17 mouse cellular contexts compared by ENCODE assay signal in genomic region chr8:88775298-88775646, GRCm38 (mm10).
DNase-seq lines count a peak whose midpoint lies in the region; ATAC-seq and TF ChIP-seq lines count a peak whose summit lies in the region.
"Had no signal": no experiment of that assay in that cellular context is flagged by ENCODE, and none has a peak within 500 bp of the region (broad histone marks: within the 10 kb centered on the region; RNA-seq: fewer than 3 reads in every experiment).

No protein-coding gene starts in this region.

- peak overlapping the region; percentile 5; the same call in 1 of the 2 replicates for H3K4me3 ChIP-seq in gastrocnemius, adult 2 months
- no peak overlapping the region for H3K4me3 ChIP-seq in stomach, embryonic 14.5 days (ENCODE audit: low read depth, low read length)
- H3K4me3 ChIP-seq in stomach, postnatal 0 days (ENCODE audit: low read depth, low read length) = no peak overlapping the region
- no peak overlapping the region for H3K4me3 ChIP-seq in hindbrain, embryonic 16.5 days (ENCODE audit: low read length)
- H3K4me3 ChIP-seq in stomach, embryonic 15.5 days (replicated peaks) = no peak overlapping the region
- no peak overlapping the region for H3K4me3 ChIP-seq in kidney, embryonic 14.5 days (ENCODE audit: low read length)
- H3K4me3 ChIP-seq: heart, adult 2 months; heart, embryonic 15.5 days; liver, embryonic 13.5 days; lung, embryonic 15.5 days had no signal

- WGBS in stomach, embryonic 14.5 days = 66% methylated on average over 7 of the region's 7 CpGs
- WGBS in stomach, postnatal 0 days = 48% methylated on average over 7 of the region's 7 CpGs
- 33% methylated on average over 7 of the region's 7 CpGs for WGBS in hindbrain, embryonic 16.5 days
- 60% methylated on average over 7 of the region's 7 CpGs for WGBS in stomach, embryonic 15.5 days
- 84% methylated on average over 7 of the region's 7 CpGs for WGBS in kidney, embryonic 14.5 days

- no peak for ATAC-seq in stomach, embryonic 14.5 days (ENCODE audit: insufficient number of reproducible peaks, insufficient read depth, low FRiP score, low read depth)
- no peak for ATAC-seq in stomach, postnatal 0 days (ENCODE audit: low FRiP score, low TSS enrichment)
- peak; percentile 27; the same call in 1 of the 2 replicates for ATAC-seq in hindbrain, embryonic 16.5 days
- no peak for ATAC-seq in stomach, embryonic 15.5 days (ENCODE audit: insufficient read depth, low FRiP score, low read depth)
- no peak for ATAC-seq in kidney, embryonic 14.5 days (ENCODE audit: low FRiP score, low TSS enrichment)

- H3K9ac ChIP-seq in stomach, embryonic 14.5 days (replicated peaks; ENCODE audit: low read depth, low read length) = no peak overlapping the region
- H3K9ac ChIP-seq in stomach, postnatal 0 days (ENCODE audit: low read length) = no peak overlapping the region
- H3K9ac ChIP-seq in hindbrain, embryonic 16.5 days (ENCODE audit: low read depth, low read length) = no peak overlapping the region
- H3K9ac ChIP-seq in stomach, embryonic 15.5 days = no peak overlapping the region
- no peak overlapping the region for H3K9ac ChIP-seq in kidney, embryonic 14.5 days (ENCODE audit: low read depth, low read length)
- H3K9ac ChIP-seq: heart, embryonic 15.5 days; liver, embryonic 13.5 days; lung, embryonic 15.5 days had no signal

- no peaks in the 10 kb centered on the region; the same call in 1 of the 2 replicates for H3K9me3 ChIP-seq in stomach, embryonic 14.5 days (ENCODE audit: control insufficient read depth, low read depth, low read length)
- H3K9me3 ChIP-seq in stomach, postnatal 0 days (ENCODE audit: control insufficient read depth, low read length) = no peaks in the 10 kb centered on the region
- H3K9me3 ChIP-seq in hindbrain, embryonic 16.5 days (ENCODE audit: control insufficient read depth, low read length) = peaks cover under 1% of the 10 kb centered on the region; the same call in 1 of the 2 replicates
- H3K9me3 ChIP-seq in stomach, embryonic 15.5 days = no peaks in the 10 kb centered on the region
- no peaks in the 10 kb centered on the region for H3K9me3 ChIP-seq in kidney, embryonic 14.5 days (ENCODE audit: control insufficient read depth, low read length)
- H3K9me3 ChIP-seq: heart, embryonic 15.5 days; liver, embryonic 13.5 days; lung, embryonic 15.5 days had no signal

- no peaks in the 10 kb centered on the region for H3K36me3 ChIP-seq in stomach, embryonic 14.5 days (ENCODE audit: control insufficient read depth, insufficient read depth, low read length)
- no peaks in the 10 kb centered on the region for H3K36me3 ChIP-seq in stomach, postnatal 0 days (ENCODE audit: control insufficient read depth, insufficient read depth, low read length)
- H3K36me3 ChIP-seq in hindbrain, embryonic 16.5 days (ENCODE audit: control insufficient read depth, insufficient read depth, low read length) = no peaks in the 10 kb centered on the region
- no peaks in the 10 kb centered on the region for H3K36me3 ChIP-seq in stomach, embryonic 15.5 days
- no peaks in the 10 kb centered on the region for H3K36me3 ChIP-seq in kidney, embryonic 14.5 days (ENCODE audit: control insufficient read depth, insufficient read depth, low read length)
- H3K36me3 ChIP-seq: heart, embryonic 15.5 days; liver, embryonic 13.5 days; lung, embryonic 15.5 days had no signal

- no peak for DNase-seq in gastrocnemius, adult 2 months
- no peak for DNase-seq in gastrocnemius, adult 8-10 months (ENCODE audit: low spot score in 2 of 2)
- DNase-seq in stomach, postnatal 0 days (ENCODE audit: low spot score) = no peak
- DNase-seq in thymus, adult 18-20 months = no peak
- DNase-seq: adrenal gland, adult 8-10 months; cerebellum, adult 11 months; heart, adult 2 months; kidney, adult 18-20 months; liver, embryonic 13.5 days; right cerebral cortex, adult 18-20 months had no signal

- intact Hi-C loops in gastrocnemius, adult 2 months (cut with DNase I) = no loop called here

- no peak overlapping the region for H3K4me2 ChIP-seq in stomach, embryonic 14.5 days (replicated peaks; ENCODE audit: low read depth, low read length)
- no peak overlapping the region for H3K4me2 ChIP-seq in stomach, postnatal 0 days (replicated peaks; ENCODE audit: low read depth)
- H3K4me2 ChIP-seq in hindbrain, embryonic 16.5 days (ENCODE audit: low read length) = peak overlapping the region; percentile 40; the same call in 1 of the 2 replicates
- peak overlapping the region; percentile 10; the same call in 1 of the 2 replicates for H3K4me2 ChIP-seq in stomach, embryonic 15.5 days
- H3K4me2 ChIP-seq in kidney, embryonic 14.5 days (replicated peaks; ENCODE audit: low read depth, low read length) = no peak overlapping the region
- H3K4me2 ChIP-seq: heart, embryonic 15.5 days; liver, embryonic 13.5 days; lung, embryonic 15.5 days had no signal

- TF ChIP-seq CTCF in gastrocnemius, adult 2 months (IDR thresholded peaks at IDR 0.05) = no peak
- no peak for TF ChIP-seq CTCF in stomach, postnatal 0 days (IDR thresholded peaks at IDR 0.05; ENCODE audit: low read depth)

- H3K27ac ChIP-seq in gastrocnemius, adult 2 months = no peak overlapping the region
- peak overlapping the region; percentile 40; the same call in 1 of the 2 replicates for H3K27ac ChIP-seq in stomach, embryonic 14.5 days (ENCODE audit: low read length)
- H3K27ac ChIP-seq in stomach, postnatal 0 days (replicated peaks) = no peak overlapping the region
- H3K27ac ChIP-seq in hindbrain, embryonic 16.5 days (ENCODE audit: low read depth, low read length) = no peak overlapping the region
- H3K27ac ChIP-seq in stomach, embryonic 15.5 days = no peak overlapping the region
- H3K27ac ChIP-seq in kidney, embryonic 14.5 days (ENCODE audit: low read depth, low read length) = no peak overlapping the region
- H3K27ac ChIP-seq: heart, adult 2 months; heart, embryonic 15.5 days; liver, embryonic 13.5 days; lung, embryonic 15.5 days; macrophage had no signal

- TF ChIP-seq EP300 in stomach, postnatal 0 days (optimal IDR thresholded peaks at IDR 0.05) = no peak

- peaks cover 10% of the 10 kb centered on the region; the same call in 1 of the 2 replicates for H3K4me1 ChIP-seq in stomach, embryonic 14.5 days (ENCODE audit: control insufficient read depth, insufficient read depth, low read length)
- peaks cover 3% of the 10 kb centered on the region; the same call in 1 of the 2 replicates for H3K4me1 ChIP-seq in stomach, postnatal 0 days (replicated peaks; ENCODE audit: control insufficient read depth, insufficient read depth)
- peaks cover 14% of the 10 kb centered on the region for H3K4me1 ChIP-seq in hindbrain, embryonic 16.5 days (ENCODE audit: control insufficient read depth, insufficient read depth, low read depth, low read length)
- H3K4me1 ChIP-seq in stomach, embryonic 15.5 days = peaks cover 17% of the 10 kb centered on the region
- H3K4me1 ChIP-seq in kidney, embryonic 14.5 days (ENCODE audit: control insufficient read depth, insufficient read depth, low read length) = 0 out of 2 replicates have a peak, but pooled peaks cover 5% of the 10 kb centered on the region
- H3K4me1 ChIP-seq: liver, embryonic 13.5 days had no signal

- H3K27me3 ChIP-seq in stomach, embryonic 14.5 days (ENCODE audit: control insufficient read depth, insufficient read depth, low read length) = no peaks in the 10 kb centered on the region
- no peaks in the 10 kb centered on the region for H3K27me3 ChIP-seq in stomach, postnatal 0 days (ENCODE audit: control insufficient read depth, insufficient read depth, low read length)
- no peaks in the 10 kb centered on the region; the same call in none of the 2 replicates for H3K27me3 ChIP-seq in hindbrain, embryonic 16.5 days (replicated peaks; ENCODE audit: control insufficient read depth, insufficient read depth, low read length)
- no peaks in the 10 kb centered on the region for H3K27me3 ChIP-seq in stomach, embryonic 15.5 days (replicated peaks)
- no peaks in the 10 kb centered on the region; the same call in 1 of the 2 replicates for H3K27me3 ChIP-seq in kidney, embryonic 14.5 days (ENCODE audit: control insufficient read depth, insufficient read depth, low read length)
- H3K27me3 ChIP-seq: liver, embryonic 13.5 days; lung, embryonic 15.5 days had no signal

Comparison
In these comparisons a context has a peak if more than half of its experiments do, and no peak if none do; other contexts are left out.
1. H3K4me2 ChIP-seq: peak in hindbrain, embryonic 16.5 days (single experiment) and stomach, embryonic 15.5 days (single experiment); none in stomach, embryonic 14.5 days (single experiment), stomach, postnatal 0 days (single experiment) and kidney, embryonic 14.5 days (single experiment).